Mouse (Mus musculus): Measurements from ENCODE around the gene Ttc7. TPM values are rescaled to one million over a fixed set of nuclear protein-coding genes. Genes with fewer than 3 reads are reported as not detected.

Ttc7 gene
- total and polyA plus RNA-seq, 2 experiments from 2014 or later = 2.7 to 6.7 TPM

DNA sequence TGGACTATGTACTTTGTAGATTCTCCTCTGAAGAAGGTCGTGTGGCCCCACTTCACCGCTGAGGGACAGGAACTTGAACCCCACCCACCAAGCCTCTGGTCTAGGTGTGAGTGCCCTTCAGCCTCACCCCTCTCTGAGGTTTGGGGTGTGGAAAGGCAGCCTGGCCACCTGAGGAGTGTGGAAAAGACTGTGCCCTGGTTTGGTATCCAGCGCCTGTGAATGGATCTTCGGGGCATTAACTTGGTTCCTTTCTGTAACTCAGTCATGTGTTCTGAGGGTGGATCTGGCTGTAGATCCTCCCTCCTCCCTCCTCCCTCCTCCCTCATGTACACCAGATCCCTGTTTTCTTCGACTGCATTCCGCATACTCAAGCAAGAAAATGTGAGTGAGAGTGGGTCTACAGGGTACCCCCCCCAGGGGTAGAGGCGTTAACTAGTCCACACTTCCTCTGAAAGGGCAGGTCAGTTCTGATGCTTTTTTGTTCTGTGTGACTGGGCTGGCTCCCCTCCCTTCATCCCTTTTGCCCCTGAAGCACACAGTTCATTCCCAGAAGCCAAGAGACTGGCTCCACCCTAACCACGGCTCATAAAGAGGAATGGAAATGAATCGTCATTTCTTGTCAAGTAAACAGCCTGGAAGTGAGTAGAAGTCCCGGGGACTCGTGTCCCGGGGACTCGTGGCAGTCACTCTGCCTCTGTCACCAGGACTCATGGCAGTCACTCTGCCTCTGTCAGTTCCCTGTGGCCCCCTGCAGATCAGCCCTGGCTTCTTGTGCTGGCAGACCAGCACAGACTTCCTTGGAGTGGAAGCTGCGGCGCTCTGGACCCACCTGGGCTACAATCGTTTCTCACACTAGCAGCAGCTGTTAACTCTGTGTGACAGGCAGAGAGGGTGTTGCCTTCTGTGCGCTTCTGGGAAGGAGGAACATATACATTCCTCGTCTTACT is 30.5 kb downstream of the Ttc7 start:
- H3K27me3 ChIP-seq (ENCODE audit: control insufficient read depth, insufficient read depth, low read length) = 0 out of 2 replicates have a peak, but pooled peaks cover 4% of the 10 kb centered on the region
- no peak overlapping the region for H3K9ac ChIP-seq (replicated peaks; ENCODE audit: low read depth, low read length)
- no peak overlapping the region for H3K4me3 ChIP-seq (ENCODE audit: low read depth, low read length)
- TF ChIP-seq EP300 (IDR thresholded peaks at IDR 0.05; ENCODE audit: low read depth) = no peak
- TF ChIP-seq CTCF (IDR thresholded peaks at IDR 0.05; ENCODE audit: low read depth) = no peak
- no peaks in the 10 kb centered on the region for H3K9me3 ChIP-seq (replicated peaks; ENCODE audit: control insufficient read depth, low read length)
- no peaks in the 10 kb centered on the region for H3K4me1 ChIP-seq (ENCODE audit: control insufficient read depth, insufficient read depth)
- H3K36me3 ChIP-seq (replicated peaks; ENCODE audit: control insufficient read depth, insufficient read depth, low read length) = no peaks in the 10 kb centered on the region
- DNase-seq (ENCODE audit: low spot score) (no peak), ATAC-seq (ENCODE audit: insufficient read depth, low read depth) (no peak)
- WGBS = 36% methylated on average over 18 of the region's 18 CpGs
- 0 out of 2 replicates have a peak overlapping the region, but pooled peaks have one; percentile 35 for H3K27ac ChIP-seq (ENCODE audit: low read depth)
- no peak overlapping the region for H3K4me2 ChIP-seq (ENCODE audit: low read depth, low read length)

DNA sequence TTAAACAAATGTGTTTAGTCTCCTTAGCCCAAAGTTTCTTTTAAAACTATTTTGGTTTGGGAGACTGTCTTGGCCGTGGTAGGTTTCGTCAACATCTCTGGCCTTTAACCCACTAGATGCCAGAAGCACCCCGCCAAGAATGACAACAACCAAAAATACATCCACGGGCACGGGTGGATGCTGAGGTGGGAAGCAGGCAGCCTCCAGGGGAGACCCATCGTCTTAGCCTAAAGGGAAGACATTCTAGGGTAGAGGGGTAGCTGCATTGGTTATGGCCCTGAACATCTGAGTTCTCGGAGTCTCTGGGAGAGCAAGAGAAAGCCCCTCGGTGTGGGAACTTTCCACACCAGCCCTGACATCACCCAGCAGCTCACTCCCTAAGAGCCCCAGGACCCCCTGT is 31.4 kb downstream of the Ttc7 start:
- Histone ChIP-seq H3K4me2 (ENCODE audit: low read depth, low read length) (no peak overlapping the region), H3K4me3 (ENCODE audit: low read depth, low read length) (no peak overlapping the region), H3K9ac (replicated peaks; ENCODE audit: low read depth, low read length) (no peak overlapping the region), H3K36me3 (replicated peaks; ENCODE audit: control insufficient read depth, insufficient read depth, low read length) (no peaks in the 10 kb centered on the region), H3K27ac (ENCODE audit: low read depth) (no peak overlapping the region), H3K9me3 (replicated peaks; ENCODE audit: control insufficient read depth, low read length) (no peaks in the 10 kb centered on the region), H3K4me1 (ENCODE audit: control insufficient read depth, insufficient read depth) (no peaks in the 10 kb centered on the region), H3K27me3 (ENCODE audit: control insufficient read depth, insufficient read depth, low read length) (0 out of 2 replicates have a peak, but pooled peaks cover 4% of the 10 kb centered on the region)
- DNase-seq (ENCODE audit: low spot score) (no peak), ATAC-seq (ENCODE audit: insufficient read depth, low read depth) (no peak)
- TF ChIP-seq EP300 (IDR thresholded peaks at IDR 0.05; ENCODE audit: low read depth) (no peak), CTCF (IDR thresholded peaks at IDR 0.05; ENCODE audit: low read depth) (no peak)
- 75% methylated on average over 8 of the region's 8 CpGs for WGBS

DNA sequence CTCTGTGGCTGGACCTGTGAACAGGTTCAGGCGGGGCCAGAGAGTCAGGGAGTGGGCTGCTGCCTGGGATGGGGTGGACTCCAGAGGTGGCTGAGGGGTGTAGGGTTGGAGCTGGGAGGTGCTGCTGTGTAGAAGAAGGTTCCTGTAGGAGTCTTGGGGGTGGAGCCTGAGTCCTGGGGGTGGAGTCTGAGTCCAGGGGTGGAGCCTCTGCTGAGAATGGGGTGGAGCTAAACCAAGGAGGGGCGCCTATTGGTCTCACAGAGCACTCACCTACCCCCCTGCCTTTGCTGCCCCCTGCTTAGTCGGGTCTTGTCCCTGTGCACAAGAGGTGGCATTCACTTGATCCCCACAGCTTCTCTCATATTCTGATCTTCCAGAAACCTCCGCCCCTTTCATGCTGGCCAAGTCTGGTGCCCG is 31.9 kb downstream of the Ttc7 start:
- H3K27me3 ChIP-seq (ENCODE audit: control insufficient read depth, insufficient read depth, low read length) = 0 out of 2 replicates have a peak, but pooled peaks cover 4% of the 10 kb centered on the region
- DNase-seq (ENCODE audit: low spot score) = no peak
- peak; percentile 34 for ATAC-seq (ENCODE audit: insufficient read depth, low read depth)
- H3K27ac ChIP-seq (ENCODE audit: low read depth) = no peak overlapping the region
- 0 out of 2 replicates have a peak overlapping the region, but pooled peaks have one; percentile 19 for H3K4me2 ChIP-seq (ENCODE audit: low read depth, low read length)
- H3K9ac ChIP-seq (replicated peaks; ENCODE audit: low read depth, low read length) = no peak overlapping the region
- 61% methylated on average over 5 of the region's 5 CpGs for WGBS
- no peaks in the 10 kb centered on the region for H3K4me1 ChIP-seq (ENCODE audit: control insufficient read depth, insufficient read depth)
- H3K4me3 ChIP-seq (ENCODE audit: low read depth, low read length) = no peak overlapping the region
- no peaks in the 10 kb centered on the region for H3K9me3 ChIP-seq (replicated peaks; ENCODE audit: control insufficient read depth, low read length)
- TF ChIP-seq CTCF (IDR thresholded peaks at IDR 0.05; ENCODE audit: low read depth) (no peak), EP300 (IDR thresholded peaks at IDR 0.05; ENCODE audit: low read depth) (no peak)
- no peaks in the 10 kb centered on the region for H3K36me3 ChIP-seq (replicated peaks; ENCODE audit: control insufficient read depth, insufficient read depth, low read length)

DNA sequence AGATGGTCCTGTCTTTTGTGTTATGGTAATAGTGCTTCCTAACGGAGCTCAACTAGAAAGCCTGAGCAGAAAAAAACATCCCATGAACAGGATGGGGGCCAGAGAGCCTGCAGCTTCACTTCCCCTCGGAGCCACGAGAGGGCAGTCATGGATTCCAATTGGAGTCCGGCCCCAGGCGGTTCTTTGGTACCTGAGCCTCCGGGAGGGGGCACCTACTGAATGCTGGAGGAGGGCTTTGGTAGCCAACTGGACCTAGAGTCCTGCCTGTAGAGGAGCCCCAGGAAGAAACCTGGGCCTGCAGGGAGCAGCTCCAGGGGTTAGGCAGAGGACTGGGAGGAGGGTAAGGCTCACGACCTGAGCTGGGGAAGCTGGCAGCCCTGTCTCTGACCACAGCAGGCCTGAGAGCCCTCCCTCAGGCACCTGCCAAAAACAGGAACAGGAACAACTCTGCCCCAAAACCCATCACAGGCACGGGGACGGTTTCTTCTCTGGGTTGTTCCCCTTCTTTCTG is 32.4 kb downstream of the Ttc7 start:
- Histone ChIP-seq H3K4me3 (ENCODE audit: low read depth, low read length) (no peak overlapping the region), H3K9me3 (replicated peaks; ENCODE audit: control insufficient read depth, low read length) (no peaks in the 10 kb centered on the region), H3K4me1 (ENCODE audit: control insufficient read depth, insufficient read depth) (no peaks in the 10 kb centered on the region), H3K9ac (replicated peaks; ENCODE audit: low read depth, low read length) (no peak overlapping the region), H3K36me3 (replicated peaks; ENCODE audit: control insufficient read depth, insufficient read depth, low read length) (no peaks in the 10 kb centered on the region), H3K4me2 (ENCODE audit: low read depth, low read length) (0 out of 2 replicates have a peak overlapping the region, but pooled peaks have one; percentile 19), H3K27me3 (ENCODE audit: control insufficient read depth, insufficient read depth, low read length) (0 out of 2 replicates have a peak, but pooled peaks cover 4% of the 10 kb centered on the region), H3K27ac (ENCODE audit: low read depth) (no peak overlapping the region)
- peak; percentile 86 for DNase-seq (ENCODE audit: low spot score)
- ATAC-seq (ENCODE audit: insufficient read depth, low read depth) = peak; percentile 63
- 7% methylated on average over 9 of the region's 9 CpGs for WGBS
- TF ChIP-seq CTCF (IDR thresholded peaks at IDR 0.05; ENCODE audit: low read depth) = peak; percentile 93
- TF ChIP-seq EP300 (IDR thresholded peaks at IDR 0.05; ENCODE audit: low read depth) = no peak

DNA sequence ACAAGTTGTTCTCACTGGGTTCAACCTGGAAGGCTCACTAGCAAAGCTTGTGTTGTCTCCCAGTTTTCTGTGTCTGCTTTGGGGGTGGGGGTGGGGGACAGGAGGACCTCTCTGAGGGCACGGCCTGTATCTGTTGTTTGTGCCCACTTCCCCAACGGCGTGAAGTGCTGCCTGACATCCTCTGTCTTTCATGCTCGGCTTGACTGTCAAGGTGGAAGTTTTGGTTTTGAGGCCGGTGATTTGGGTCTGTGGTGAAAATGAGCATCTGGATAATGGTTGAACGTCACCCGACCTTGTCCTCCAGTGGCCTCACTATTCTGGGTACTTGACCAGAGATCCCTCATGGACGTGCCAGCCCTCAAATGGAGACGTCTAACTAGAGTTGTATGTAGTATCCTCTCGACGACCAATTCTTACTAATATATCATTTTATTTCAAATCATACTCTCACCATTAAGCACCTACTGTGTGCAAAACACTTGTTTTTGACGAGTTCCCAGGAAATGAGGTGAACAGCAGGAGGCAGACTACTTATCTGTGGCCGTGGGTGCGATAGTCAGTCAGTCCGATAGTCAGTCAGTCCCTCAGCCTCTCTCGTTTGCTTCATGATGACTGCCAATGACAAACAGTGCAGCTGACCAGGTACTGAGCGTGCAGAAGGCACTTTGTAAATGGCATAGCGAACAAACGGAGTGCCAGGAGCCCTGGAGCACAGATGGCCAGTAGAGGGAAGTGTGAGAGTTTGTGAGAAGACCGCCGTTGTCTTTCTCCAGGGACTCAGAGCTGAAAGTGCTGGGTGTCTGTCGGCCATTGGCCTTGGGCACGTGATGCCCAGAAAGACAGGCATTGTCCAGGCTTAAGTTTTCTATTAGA is 33.4 kb downstream of the Ttc7 start:
- Histone ChIP-seq H3K27ac (ENCODE audit: low read depth) (no peak overlapping the region), H3K4me1 (ENCODE audit: control insufficient read depth, insufficient read depth) (no peaks in the 10 kb centered on the region), H3K27me3 (ENCODE audit: control insufficient read depth, insufficient read depth, low read length) (0 out of 2 replicates have a peak, but pooled peaks cover 4% of the 10 kb centered on the region), H3K4me3 (ENCODE audit: low read depth, low read length) (no peak overlapping the region), H3K4me2 (ENCODE audit: low read depth, low read length) (no peak overlapping the region), H3K9me3 (replicated peaks; ENCODE audit: control insufficient read depth, low read length) (no peaks in the 10 kb centered on the region), H3K9ac (replicated peaks; ENCODE audit: low read depth, low read length) (no peak overlapping the region), H3K36me3 (replicated peaks; ENCODE audit: control insufficient read depth, insufficient read depth, low read length) (no peaks in the 10 kb centered on the region)
- ATAC-seq (ENCODE audit: insufficient read depth, low read depth) (no peak), DNase-seq (ENCODE audit: low spot score) (no peak)
- TF ChIP-seq EP300 (IDR thresholded peaks at IDR 0.05; ENCODE audit: low read depth) (no peak), CTCF (IDR thresholded peaks at IDR 0.05; ENCODE audit: low read depth) (peak; percentile 13; the same call in 1 of the 2 replicates)
- 71% methylated on average over 23 of the region's 23 CpGs for WGBS

Data from heart, postnatal 0 days (tissue).